Mouse (Mus musculus): ENCODE measurements around the gene Bicral.

Gene Bicral

DNA sequence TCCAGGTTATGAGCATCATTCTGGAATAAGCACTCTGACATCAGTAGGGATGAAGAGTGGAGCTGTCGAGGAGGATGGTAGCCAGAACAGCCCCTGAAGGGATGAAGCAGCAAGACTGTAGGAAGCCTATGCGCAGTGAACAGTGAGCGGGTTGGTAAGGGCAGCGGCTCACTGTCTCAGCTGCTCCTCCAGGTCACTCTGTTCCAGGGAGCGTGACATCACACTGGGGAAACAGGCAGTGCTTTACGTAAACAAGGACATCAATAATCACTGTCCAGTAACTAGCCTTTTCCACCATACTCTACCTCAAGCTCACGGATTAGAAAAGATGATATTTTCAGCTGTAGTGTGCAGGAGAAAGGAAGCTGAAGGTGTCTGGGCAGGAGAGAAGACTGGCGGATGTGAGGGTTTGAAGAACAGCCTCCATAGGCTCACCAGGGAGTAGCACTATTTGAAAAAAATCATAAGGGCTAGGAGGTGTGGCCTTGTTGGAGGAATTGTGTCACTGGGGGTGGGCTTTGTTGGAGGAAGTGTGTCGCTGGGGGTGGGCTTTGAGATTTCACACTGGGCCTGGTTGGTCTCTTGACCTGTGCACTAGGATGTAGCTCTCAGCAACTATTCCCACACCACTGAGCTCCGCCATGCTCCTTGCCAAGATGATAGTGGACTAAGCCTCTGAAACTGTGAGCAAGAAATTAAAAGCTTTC is 17.8 kb downstream of the Bicral start:
- no peak for DNase-seq (ENCODE audit: low spot score)

DNA sequence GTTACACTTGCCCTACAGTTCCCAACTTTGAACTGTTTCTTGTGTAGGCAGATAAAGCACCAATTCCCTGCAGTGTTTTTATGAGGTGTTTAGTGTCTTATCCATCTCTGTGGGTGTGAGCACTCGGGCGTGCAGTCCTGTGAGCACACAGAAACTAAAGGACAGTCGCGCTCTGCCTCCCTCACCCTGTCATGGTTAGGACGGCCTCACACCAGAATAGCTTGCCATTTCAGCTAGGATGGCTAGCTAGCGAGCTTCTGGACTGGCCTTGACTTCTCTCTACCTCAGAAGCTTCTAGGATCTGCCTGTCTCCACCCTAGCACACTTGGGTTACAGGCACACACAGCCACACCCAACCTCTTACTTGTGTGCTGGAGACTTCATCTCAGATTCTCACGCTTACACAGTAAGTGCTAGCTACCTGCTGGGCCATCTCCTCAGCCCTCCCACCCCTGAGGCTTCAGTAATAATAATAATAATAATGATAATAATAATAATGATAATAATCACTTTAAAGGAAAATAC is 19.8 kb downstream of the Bicral start:
- DNase-seq (ENCODE audit: low spot score) = no peak

DNA sequence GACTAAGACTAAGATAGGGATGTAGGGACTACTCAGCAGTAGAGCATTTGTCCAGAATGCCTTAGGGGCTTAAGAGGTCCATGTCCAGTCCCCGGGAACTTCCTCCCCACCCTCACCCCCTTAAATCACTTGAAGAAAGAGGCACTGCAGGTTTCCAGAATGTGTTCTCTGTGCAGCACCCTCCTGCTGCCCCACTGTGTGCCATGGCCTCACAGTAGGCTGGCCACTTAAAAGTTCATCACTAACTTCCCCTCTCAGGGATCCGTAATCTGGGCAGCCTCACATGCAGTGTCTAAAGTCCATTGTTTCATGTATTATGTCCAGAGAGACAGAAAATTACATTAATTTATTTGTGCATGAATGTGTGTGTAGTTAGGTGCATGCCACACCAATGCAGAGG is 20.4 kb downstream of the Bicral start:
- no peak for DNase-seq (ENCODE audit: low spot score)

DNA sequence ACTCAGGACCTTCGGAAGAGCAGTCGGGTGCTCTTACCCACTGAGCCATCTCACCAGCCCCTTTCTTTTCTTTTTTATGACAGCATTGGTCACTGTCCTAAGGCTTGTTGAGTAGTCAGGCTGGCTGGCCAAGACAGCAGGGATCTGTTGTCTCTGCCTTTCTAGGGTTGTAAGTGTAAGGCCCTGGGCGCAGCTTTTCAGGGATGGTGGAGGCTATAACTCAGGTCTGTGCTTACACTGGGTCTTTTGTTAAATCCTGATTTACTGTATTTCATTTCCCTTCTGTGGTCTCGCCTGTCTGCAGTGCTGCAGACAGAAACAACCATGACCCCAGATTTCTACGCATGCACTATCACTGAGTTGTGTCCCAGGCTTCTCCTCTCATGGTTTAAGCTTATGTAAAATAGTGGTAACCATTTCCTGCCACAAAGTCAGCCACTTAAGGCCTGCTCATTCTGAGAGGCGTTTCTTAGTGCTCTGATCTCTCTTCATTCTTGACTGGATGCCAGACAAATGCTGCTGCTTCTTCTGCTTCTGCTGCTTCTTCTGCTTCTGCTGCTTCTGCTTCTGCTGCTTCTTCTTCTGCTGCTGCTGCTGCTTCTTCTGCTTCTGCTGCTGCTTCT is 23.1 kb downstream of the Bicral start:
- no peak for DNase-seq (ENCODE audit: low spot score)

DNA sequence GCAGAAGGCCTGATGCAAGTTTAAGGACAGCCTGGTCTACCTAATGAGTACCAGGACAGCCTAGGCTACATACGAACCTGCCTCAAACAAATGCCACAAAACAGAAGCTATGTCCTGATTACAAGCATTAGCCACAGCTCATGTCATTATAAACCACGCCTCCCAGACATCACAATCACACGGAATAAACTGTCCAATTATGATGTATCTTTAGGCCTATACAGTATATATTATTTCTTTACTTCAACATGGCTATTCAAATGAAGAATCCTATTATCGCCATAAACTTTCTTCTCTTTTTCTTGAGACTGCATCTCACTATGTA is 25.3 kb downstream of the Bicral start:
- no peak for DNase-seq (ENCODE audit: low spot score)

DNA sequence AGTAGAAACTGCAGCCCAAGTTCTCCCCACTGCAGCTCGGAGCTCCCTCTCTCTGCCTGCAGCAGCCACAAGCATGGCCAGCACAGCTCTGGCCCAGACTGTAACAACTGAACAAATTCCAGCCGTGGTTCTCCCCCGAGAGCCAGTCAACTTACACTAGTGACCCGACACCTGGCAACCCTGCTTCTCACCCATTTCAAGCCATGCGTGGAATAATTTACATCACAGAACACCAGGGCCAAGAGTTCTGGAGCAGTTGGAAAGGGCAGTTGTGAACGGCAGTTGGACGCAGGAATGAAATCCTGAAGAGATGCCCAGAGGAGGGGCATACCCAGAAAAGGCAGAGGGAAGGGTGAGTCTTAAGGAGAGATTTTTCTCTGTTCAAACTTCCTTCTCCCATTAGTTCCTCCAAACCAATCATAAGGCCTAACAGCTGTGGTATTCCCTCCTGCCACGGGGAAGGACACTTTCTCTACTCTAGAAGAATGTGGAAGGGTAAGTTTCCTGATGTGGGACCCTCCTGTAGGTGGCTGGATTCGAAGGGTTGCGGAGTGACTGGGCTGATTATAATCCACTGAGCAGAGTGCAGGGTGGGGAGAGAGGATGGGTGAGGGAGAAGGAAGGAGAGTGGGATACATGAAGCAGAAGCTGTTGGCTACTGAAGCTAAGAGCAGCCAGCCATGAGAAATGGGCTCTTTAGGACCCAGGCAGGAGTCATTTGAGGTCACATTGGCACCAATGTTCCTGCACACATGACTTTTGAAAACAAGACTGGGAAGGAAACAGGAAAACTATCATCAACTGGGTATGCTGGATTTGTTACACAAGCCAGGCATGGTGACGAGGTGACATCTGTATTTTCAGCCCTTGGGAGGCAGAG is 25.9 kb downstream of the Bicral start:
- DNase-seq (ENCODE audit: low spot score) = no peak

DNA sequence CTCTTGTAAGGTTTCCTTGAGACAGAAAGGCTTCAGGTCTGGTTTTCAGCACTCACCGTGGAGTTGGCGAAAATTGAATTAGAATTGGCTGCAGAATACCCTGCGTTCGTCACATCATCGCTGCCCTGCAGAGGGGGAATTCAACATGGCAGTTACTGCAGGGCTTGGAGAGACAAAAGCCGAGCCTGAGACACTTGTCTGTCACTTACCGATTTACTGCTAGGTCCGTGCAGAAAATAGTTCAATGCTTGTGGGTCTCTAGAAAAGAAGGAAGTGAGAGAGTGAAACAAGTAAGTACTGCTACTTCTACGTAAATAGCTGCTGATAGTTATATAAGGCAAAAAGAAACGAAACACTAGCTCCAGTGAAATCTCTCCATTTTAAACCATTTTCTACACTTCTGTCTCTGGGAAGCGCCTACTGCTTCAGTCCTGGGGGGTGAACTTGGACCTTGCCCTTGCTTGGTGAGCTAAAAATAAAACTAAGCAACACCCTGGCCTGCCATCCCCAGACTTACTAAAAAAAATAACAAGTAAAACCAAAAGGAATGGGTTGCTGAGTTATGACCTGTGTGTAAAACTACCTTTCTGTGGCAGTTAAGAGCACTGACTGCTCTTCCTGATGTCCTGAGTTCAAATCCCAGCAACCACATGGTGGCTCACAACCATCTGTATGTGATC is 28.3 kb downstream of the Bicral start:
- no peak for DNase-seq (ENCODE audit: low spot score)

DNA sequence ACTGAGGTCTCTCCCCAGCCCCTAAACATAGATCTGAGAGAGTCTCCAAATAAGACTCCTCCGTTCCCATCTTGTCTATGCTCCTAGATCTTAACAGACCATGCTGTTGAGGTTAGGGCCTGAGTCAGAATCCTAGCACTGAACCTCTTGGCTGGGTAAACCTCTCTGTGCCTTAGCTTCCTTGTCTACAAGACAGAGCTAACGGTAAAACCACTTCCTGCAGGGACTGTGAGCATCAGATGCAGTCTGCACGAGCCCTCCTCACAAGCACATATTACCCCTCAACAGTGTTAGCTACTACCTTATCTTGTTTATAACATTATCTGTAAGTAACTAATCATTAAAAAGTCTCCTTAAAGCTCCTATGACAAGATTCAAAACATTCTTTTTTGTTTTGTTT is 29.3 kb downstream of the Bicral start:
- no peak for DNase-seq (ENCODE audit: low spot score)

DNA sequence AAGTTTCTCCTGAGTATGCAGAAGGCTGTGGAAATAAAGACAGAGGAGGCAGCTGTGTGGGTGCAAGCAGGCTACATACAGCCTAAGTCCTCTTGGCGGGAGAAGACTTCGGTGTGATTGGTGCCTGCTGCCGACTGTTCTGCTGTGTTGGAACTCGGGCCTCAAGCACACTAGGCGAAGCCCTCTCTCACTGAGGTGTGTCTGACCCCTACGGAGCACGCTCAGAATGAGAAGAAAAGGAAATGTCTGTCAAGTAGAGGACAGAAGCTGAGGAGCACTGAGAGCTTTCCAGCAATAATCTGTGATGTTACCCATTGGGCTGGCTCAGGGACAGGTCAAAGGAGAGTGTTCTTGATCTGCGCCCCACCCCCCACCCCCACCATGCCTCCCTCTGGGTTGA is 35.2 kb downstream of the Bicral start:
- no peak for DNase-seq (ENCODE audit: low spot score)

DNA sequence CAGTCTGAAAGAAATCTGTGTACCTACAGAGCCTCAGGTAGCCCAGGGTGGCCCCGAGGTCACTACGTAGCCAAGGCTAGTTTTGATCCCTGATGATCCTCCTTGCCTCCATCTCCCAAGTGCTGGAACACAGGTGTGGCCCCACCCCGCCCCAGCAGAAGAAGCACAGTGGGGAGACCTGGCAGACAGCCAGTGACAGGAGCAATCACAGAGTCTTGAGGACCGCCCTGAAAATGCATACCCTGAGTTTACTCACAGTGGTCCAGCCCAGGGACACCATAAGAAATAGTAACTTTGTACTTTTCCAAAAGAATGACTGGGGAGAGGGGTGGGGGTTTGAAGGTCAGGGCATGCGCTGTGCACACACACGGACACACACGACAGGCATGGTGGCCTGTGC is 37.7 kb downstream of the Bicral start:
- no peak for DNase-seq (ENCODE audit: low spot score)

DNA sequence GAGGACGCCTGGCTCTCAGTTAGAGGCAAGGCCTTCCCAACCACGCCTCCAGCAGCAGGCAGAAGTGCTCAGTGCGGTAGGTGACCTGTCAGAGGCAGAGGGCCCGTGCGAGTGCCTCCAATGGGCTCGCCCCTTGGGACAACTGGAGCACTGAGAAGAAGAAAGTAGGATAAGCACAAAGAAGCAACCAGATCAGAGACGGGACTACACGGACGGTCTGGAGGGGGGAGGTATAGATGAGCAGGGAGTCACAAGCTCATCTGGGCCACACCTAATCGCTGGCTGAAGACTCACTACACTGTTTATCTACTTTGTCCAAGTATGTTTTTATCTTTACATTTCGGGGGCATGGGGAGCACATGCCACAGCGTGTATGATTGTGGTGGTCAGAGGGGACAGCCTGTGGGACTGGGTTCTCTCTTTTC is 40.5 kb downstream of the Bicral start:
- DNase-seq (ENCODE audit: low spot score) = no peak

DNA sequence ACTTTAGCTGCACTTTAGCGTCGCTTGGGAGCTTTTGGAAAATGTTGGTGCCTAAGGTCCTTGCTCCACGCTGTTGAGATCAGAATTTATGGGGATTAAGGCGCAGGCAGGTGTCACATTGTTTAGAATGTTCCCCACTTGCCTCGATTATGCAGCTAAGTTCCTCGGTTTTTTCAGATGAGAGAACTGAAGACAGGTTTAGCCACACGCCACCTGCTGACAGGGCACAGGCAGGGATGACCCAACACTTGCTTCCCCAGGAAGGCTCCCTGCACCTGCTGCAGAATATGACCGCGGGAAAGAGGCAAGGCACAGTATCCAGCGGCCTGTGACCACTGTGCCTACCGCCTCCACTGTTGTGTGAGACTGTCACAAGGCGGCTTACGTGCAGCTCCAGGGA is 42.0 kb downstream of the Bicral start:
- DNase-seq (ENCODE audit: low spot score) = no peak

DNA sequence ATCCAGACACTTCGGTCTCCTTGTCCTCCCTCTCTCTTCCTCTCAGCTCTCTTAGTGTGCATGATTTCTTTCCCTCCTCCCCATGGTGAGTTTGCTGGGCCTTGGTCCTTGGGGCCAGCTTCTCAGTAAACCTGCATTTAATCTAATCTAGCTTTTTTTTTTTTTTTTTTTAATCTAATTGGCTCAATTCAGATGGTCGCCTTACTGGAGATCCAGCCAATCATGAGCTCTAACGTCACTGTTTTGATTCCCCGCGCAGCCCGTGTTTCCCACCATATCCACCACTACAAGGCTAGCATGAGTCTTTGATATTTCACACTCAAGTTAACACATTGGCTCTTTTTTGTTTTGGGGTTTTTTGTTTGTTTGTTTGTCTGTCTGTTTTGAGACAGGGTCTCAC is 43.8 kb downstream of the Bicral start:
- DNase-seq (ENCODE audit: low spot score) = no peak

DNA sequence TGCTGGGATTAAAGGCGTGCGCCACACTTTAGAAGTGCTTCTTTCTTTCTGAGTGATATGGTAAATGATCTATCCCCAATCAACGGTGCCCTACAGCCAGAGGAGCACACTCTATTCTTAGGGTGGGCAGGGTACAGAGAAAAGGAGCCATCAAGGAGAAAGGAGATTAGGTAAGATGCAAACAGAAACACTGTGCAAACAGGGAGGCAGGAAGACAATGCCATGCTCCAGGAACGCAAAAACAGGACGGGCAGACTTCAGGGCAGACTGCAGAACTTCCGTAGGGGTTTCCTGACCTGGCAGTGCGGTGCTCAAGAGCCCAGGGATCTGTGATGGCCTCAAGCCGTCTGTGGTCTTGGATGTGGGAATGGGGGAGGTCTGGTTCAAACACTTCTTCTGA is 44.6 kb downstream of the Bicral start:
- DNase-seq (ENCODE audit: low spot score) = no peak

DNA sequence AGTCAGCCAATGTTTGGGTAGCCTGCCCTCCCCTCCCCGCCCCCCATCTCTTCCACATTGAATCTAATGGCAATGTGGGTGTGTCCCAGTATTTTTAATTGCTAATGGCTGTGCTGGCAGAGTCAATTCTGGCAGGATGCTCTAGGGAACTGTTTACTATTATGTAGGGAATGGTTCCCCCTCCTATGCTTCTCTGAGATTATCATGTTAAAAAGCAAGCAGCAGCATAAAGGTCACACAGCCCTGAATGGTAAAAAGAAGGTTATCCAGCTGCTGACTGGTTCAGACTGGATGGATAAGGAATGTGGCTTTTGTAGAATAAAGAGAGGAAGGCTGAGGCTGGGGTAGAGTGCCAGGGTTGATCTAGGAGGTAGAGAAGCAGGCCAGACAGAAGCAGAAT is 45.8 kb downstream of the Bicral start:
- no peak for DNase-seq (ENCODE audit: low spot score)

DNA sequence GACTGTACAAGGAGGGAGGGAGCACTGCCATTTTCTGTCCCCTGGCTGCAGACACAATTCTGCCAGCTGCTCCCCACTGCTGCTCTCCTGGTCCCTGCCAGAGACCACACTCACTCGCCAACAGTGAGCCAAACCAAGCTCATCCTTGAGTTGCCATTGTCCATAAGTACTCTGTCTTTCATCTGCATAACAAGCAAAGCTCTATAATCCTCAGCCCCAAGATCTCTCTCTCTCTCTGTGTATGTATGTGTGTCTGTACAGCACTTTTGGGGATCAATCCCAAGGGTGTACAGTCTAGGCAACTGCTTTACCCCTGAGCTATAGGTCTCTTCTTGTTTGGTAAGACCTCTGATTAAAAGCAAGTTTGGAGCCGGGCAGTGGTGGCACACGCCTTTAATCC is 47.6 kb downstream of the Bicral start:
- no peak for DNase-seq (ENCODE audit: low spot score)

DNA sequence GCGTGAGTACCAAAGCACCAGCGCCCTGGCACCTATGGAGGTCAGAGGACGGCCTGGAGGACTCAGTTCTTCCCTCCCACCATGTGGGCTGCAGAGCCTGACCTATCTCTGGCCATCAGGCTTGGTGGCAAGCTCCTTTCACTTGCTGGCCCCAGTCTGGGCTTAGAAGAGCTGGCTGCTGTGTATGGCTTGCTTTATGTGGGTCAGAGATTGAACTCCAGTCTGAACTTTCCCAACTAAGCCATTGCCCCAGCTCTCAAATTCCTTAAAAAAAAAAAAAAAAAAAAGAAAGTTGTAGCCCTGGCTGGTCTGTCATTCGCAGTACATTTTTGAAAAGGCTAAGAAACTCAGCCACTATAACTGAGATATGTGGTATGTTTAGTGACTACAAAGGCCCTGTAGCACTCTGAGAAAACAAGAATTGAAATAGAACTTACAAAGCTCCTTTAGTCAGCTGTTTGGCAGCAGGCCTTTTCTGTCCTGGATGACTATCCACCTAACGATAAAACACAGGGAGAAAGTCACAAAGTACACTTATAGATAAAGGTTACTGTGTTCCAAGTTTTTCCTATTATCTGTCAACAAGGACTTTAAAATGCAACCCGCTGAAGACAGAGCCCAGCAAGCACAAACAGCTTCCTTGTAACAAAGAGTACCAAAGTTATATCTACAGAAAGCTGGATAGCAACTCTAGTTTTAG is 49.0 kb downstream of the Bicral start:
- DNase-seq (ENCODE audit: low spot score) = no peak

DNA sequence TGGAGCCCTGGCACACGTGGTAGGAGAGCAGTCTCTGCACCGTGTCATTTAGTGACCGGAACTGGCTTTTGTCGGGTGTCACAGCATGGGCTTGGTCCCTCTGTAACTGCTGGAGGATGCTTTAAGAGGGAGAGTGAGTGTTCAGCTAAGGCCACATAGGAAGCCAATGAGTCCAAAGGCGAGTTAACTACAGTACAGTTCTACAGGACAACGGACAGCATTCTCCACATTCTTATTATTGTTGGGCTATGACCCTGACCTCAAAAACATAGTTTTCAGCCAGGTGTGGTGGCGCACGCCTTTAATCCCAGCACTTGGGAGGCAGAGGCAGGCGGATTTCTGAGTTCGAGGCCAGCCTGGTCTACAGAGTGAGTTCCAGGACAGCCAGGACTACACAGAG is 49.9 kb downstream of the Bicral start:
- DNase-seq (ENCODE audit: low spot score) = no peak

DNA sequence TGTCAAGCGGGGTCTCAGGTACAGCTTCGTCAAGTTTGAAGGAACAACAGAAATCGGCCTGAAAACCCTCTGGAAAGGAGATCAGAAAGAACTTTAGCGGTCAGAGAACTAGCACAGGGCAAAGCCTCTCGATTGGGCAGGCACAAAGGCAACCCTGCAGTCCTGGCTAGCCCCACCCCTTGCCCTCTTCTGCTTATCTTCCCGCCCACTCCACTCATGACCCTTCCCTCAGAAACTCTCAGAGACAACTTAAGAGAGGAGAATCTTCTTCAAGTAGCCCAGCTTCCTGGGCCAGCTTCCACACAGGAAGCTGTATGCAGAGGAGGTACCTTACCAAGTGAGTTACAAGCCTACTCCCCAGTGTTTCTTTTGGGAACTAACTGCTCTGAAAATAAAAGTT is 56.5 kb downstream of the Bicral start:
- no peak for DNase-seq (ENCODE audit: low spot score)

DNA sequence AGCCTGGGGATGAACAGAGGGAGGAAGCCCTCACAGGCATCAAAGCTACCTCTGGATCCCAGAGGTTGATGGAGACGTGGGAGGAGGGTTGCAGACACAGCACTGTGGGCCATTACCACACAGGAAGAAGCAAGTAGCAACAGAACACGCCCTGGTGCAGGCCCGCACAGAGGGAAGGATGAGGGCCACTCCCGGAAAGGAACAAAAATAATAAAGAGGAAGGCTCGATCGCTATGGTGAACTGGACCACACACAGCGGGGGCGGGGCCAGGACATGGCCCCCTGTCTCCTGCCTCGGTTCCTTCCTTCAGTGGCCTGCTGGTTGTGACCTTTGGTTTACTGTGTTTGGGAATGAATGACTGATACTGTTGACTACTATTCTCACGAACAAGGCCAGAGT is 58.6 kb downstream of the Bicral start:
- DNase-seq (ENCODE audit: low spot score) = no peak

DNA sequence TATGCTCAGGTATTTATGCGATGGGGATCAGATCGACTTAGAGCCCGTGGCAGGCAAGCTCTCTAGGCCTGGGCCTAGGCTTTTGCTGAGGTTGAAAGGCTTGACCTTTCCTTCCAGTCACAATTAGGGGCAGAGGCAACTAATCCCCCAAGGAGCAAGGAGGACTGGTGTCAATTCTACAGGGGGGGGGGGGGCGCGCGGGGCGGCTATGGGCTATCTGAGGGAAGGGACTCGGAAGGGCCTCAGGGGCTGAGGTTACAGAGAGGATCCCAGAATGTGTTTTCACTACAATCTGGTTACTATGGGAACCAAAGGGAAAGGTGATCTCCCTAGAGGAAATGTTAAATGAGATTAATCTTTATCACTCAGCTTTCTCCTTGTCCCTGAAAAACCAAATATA is 60.9 kb downstream of the Bicral start:
- DNase-seq (ENCODE audit: low spot score) = no peak

DNA sequence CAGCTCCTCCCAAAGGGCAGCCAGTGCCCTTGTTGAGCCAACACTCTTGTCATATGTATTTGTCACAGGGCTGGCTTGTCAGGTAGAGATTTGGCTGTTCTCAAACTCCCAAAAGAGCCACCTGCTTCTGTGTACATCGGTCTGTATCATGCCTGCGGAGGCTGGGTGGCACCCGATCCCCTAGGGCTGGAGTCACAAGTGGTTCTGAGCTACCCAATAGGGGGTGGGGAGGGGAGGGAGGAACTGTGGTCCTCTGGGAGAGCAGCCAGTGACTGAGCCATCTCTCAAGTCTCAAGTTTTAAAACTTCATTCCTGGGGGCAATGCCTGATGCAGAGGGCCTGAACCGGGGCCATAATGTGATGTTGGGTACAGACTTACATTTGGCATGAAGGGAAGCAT is 61.5 kb downstream of the Bicral start:
- no peak for DNase-seq (ENCODE audit: low spot score)
